Mouse (Mus musculus): ENCODE measurements around the gene Ppp1r12c.

Ppp1r12c gene

GRCm38 (mm10) chr7:4516332-4517050 lies 15.0 kb upstream of the Ppp1r12c start, which contains the start of gene Tnnt1:
Tnnt1 (minus strand) TSS chr7:4516382.
- DNase-seq (ENCODE audit: low spot score): peak; percentile 58

DNA sequence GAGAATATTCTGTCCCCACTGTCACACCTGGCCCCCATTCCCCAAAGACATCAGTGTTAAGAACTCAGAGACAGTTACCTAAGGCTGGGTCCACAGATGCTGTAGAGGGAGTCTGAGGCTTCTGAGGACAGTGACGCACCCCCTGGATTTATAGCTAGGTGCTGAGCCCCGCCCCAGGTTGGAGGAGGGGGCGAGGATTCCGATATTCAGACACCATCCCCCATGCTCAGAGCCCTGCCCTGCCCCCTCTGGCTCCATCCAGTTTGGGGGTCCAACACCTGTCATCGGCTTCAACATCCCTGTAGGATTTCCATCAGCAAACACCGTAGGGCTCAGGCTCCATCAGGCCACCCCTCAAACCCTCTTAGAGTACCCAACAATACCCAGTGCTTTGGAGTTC lies 14.4 kb upstream of the Ppp1r12c start:
- DNase-seq (ENCODE audit: low spot score): no peak

- no peak for DNase-seq (ENCODE audit: low spot score)
Observed at GRCm38 (mm10) chr7:4513829-4514712, 12.6 kb upstream of the Ppp1r12c start.

- peak; percentile 76 for DNase-seq (ENCODE audit: low spot score)
Observed at GRCm38 (mm10) chr7:4513236-4513635, 11.8 kb upstream of the Ppp1r12c start.

- no peak for DNase-seq (ENCODE audit: low spot score)
Observed at GRCm38 (mm10) chr7:4511489-4512224, 10.2 kb upstream of the Ppp1r12c start.

GRCm38 (mm10) chr7:4509863-4510608 lies 8.6 kb upstream of the Ppp1r12c start:
- peak; percentile 89 for DNase-seq (ENCODE audit: low spot score)

- DNase-seq (ENCODE audit: low spot score): no peak
Observed at GRCm38 (mm10) chr7:4508739-4509116, 7.2 kb upstream of the Ppp1r12c start.

- DNase-seq (ENCODE audit: low spot score): peak; percentile 22
Observed at GRCm38 (mm10) chr7:4508062-4508738, 6.7 kb upstream of the Ppp1r12c start.

DNA sequence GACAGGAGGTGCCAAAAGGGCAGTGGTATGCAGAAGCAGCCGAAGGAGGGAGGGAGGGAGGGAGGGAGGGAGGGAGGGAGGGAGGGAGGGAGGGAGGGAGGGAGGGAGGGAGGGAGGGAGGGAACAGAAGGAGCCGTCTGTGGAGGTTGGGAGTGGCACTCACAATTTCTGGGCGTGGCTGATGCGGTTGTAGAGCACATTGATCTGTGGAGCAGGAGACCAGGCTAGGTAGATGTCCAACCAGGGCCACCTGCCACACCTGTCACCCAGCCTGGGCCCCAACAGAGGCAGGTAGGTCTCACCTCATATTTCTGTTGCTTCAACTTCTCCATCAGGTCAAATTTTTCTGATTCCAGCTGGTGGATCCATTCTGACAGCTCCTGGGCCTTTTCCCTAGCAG lies 5.7 kb upstream of the Ppp1r12c start:
- no peak for DNase-seq (ENCODE audit: low spot score)

GRCm38 (mm10) chr7:4504646-4505435 lies 3.4 kb upstream of the Ppp1r12c start:
- DNase-seq (ENCODE audit: low spot score): no peak

DNA sequence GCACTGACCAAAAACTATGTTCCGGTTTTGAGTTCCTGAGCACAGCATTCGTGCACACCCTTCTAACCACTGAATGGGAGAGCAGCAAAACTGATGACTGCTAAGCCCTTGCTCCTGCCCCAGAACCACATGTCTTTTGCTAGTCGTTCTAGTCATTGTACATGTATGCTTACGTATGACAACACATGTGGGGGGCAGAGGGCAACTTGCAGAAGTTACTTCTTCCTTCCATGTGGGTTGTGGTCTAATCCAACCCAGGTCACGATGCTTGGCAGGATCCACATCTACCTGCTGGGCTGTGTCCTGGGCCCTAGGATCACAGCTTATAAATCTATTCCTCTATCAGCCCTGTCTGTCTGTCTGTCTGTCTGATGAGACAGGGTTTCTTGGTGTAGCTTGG lies 2.4 kb upstream of the Ppp1r12c start:
- DNase-seq (ENCODE audit: low spot score): no peak

GRCm38 (mm10) chr7:4503100-4503499 lies 1.6 kb upstream of the Ppp1r12c start:
- no peak for DNase-seq (ENCODE audit: low spot score)

DNA sequence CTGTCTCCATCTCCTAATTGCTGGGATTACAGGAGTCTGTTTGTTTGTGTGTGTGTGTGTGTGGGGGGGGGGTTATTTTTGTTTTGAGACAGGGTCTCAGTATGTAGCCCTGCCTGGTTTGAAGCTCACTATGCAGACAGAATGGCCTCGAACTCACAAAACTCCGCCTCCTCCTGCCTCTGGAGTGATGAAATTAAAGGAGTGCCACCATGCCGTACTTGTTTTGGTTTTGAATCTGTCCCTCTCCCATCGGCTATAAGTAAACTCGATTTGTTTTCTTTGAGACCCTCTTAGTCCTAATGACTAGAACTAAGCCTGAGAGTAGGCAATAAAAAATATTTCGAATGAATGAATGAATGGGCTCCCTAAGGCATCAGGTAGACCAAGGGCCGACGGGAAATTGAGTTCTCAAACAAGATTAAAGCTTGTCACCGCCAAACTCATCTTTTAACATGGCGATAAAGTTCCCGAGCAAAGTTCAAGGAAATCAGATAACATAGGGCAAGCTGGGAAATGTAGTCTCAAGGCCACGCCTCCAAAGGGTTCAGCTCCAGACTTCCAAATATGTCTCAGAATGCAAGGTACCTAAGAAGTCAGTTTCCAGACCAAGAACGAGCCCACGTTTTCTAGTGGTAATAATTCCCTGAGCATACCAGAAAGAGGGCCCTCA lies 1.1 kb upstream of the Ppp1r12c start:
- DNase-seq (ENCODE audit: low spot score): peak; percentile 81

DNA sequence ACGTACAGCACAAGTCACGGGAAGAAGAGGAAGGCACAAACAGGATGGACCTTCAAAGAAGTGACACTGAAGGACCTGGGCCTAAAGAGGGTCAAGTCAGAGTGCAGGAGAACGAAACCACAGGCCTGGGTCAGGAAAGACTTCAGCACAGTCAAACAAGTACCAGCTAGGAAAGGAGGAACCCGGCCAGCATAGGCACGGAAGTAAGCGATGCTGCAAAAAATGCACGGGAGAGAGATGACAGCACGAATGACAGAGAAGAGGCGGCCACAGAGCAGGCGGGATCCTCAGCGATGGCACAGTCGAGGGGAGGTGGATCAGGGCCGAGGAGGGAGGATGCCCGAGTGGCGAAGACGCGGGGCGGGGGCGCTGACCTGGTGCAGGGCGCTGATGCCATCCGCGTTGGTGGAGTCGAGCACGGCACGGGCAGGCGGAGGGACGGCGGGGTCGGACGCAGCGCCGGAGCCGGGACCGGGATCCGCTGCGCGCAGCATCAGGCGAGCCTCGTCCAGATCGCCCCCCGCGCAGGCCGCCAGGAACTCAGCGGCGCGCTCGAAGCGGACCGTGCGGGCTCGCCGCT lies 498 bp downstream of the Ppp1r12c start:
- DNase-seq (ENCODE audit: low spot score): peak; percentile 31

- no peak for DNase-seq (ENCODE audit: low spot score)
Observed at GRCm38 (mm10) chr7:4499034-4499433, 2.4 kb downstream of the Ppp1r12c start.

DNA sequence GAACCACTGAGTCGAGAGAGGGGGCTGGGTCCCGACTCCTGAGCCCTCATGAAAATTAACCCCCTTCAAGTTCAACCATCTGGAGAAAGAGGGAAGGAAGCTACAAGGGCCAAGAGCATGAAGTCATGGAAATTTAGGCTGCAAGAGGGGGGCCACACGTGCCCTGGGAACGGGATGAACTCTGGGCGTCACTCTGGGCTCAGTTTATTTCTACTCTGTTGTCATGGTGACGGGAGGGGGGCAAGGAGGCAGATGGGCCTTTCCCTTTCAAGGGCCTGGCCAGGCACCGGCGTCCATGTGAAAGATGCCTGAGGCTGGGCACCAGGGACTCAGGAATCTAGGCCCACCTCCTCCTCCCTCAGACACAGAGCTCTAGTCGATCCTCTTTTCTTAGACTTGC lies 3.2 kb downstream of the Ppp1r12c start:
- peak; percentile 75 for DNase-seq (ENCODE audit: low spot score)

- DNase-seq (ENCODE audit: low spot score): no peak
Observed at GRCm38 (mm10) chr7:4497271-4497903, 4.1 kb downstream of the Ppp1r12c start.

GRCm38 (mm10) chr7:4496468-4496867 lies 5.0 kb downstream of the Ppp1r12c start:
- DNase-seq (ENCODE audit: low spot score): no peak

- DNase-seq (ENCODE audit: low spot score): no peak
Observed at GRCm38 (mm10) chr7:4493991-4494390, 7.5 kb downstream of the Ppp1r12c start.
